Mouse (Mus musculus): ENCODE results near the gene Gm6710. TPM values are rescaled to one million over a fixed set of nuclear protein-coding genes. Genes with fewer than 3 reads are reported as not detected.
"Not testable (repeated sequence)": the region's sequence is repeated elsewhere in the genome, so short reads cannot be mapped to it uniquely, and the experiment has no call there.

Gene Gm6710
- polyA plus RNA-seq (2016; fragmentation: Nextera tagmentation; extraction: Ambion mirVana), result 28.5 and 32.7 TPM in 2 replicates

GRCm38 (mm10) chr2:175869024-175869423, at the start of gene Gm6710:
Gm6710 (plus strand) TSS chr2:175869219.
- WGBS, result no CpG with 5 or more reads among the region's 7 CpGs
- not testable (repeated sequence) for H3K4me3 ChIP-seq; H3K27me3 ChIP-seq (ENCODE audit: poor library complexity, severe bottlenecking); DNase-seq (ENCODE audit: extremely low spot score, low spot score); H3K36me3 ChIP-seq (replicated peaks); H3K4me1 ChIP-seq; H3K27ac ChIP-seq; H3K9me3 ChIP-seq

Other genes starting within 250 kb of the Gm6710 start
- gene Gm11007, start 225.2 kb upstream of the Gm6710 start, polyA plus RNA-seq (2016; fragmentation: Nextera tagmentation; extraction: Ambion mirVana), result not detected in 2 replicates
- gene Zfp969, start 165.6 kb upstream of the Gm6710 start, polyA plus RNA-seq (2016; fragmentation: Nextera tagmentation; extraction: Ambion mirVana), result 8.3 and 12.1 TPM in 2 replicates
- not detected in 2 replicates for gene Gm2007, start 127.7 kb upstream of the Gm6710 start, polyA plus RNA-seq (2016; fragmentation: Nextera tagmentation; extraction: Ambion mirVana)
- gene Gm14288, start 68.1 kb upstream of the Gm6710 start, polyA plus RNA-seq (2016; fragmentation: Nextera tagmentation; extraction: Ambion mirVana), result 2.1 and 6.4 TPM in 2 replicates
- gene Zfp966, start 61.9 kb downstream of the Gm6710 start, polyA plus RNA-seq (2016; fragmentation: Nextera tagmentation; extraction: Ambion mirVana), result 6.4 and 6.8 TPM in 2 replicates
- 33.8 and 35.3 TPM in 2 replicates for gene Gm2026, start 96.1 kb downstream of the Gm6710 start, polyA plus RNA-seq (2016; fragmentation: Nextera tagmentation; extraction: Ambion mirVana)

Measured in forebrain, embryonic 10.5 days (tissue).